Mouse (Mus musculus) left cerebral cortex, postnatal 25 days (tissue): ENCODE results near the gene Nos2. TPM values are rescaled to one million over a fixed set of nuclear protein-coding genes. Genes with fewer than 3 reads are reported as not detected.

Experiments
- total RNA-seq, 2 experiments: library from RNA; stranded (reverse); gene quantifications; 2 replicates each; pipeline ENCODE4 v1.2.3; 2021

Nos2 gene
- total RNA-seq, 2 experiments from 2014 or later, result 0.48 to 0.66 TPM

Other genes with a start within 250 kb of the Nos2 start
- 100 to 1,000 TPM; 113 to 115 TPM for gene Nlk, start 223.4 kb upstream of the Nos2 start, total RNA-seq
- gene Ccnq, start 169.1 kb upstream of the Nos2 start, total RNA-seq, result 10 to 100 TPM; 17.5 to 18.4 TPM
- 10 to 100 TPM; 29.6 to 33.6 TPM for gene Lyrm9, start 94.2 kb upstream of the Nos2 start, total RNA-seq
- 1 to 10 TPM; 4.8 to 4.9 TPM for gene Lgals9, start 64.2 kb downstream of the Nos2 start, total RNA-seq
- 10 to 100 TPM; 55.2 to 60.6 TPM for gene Ksr1, start 225.6 kb downstream of the Nos2 start, total RNA-seq